Mouse (Mus musculus) adrenal gland, postnatal 36 days (tissue): Measurements from ENCODE around the gene Aqp2. TPM values are rescaled to one million over a fixed set of nuclear protein-coding genes. Genes with fewer than 3 reads are reported as not detected.

Experiments
- DNase-seq, 2 experiments: peaks; one replicate each; pipeline ENCODE4 v3.0.0; 2021; ENCODE audit warnings: mixed read lengths in 1 of 2
- total RNA-seq, 2 experiments: library from RNA; stranded (reverse); gene quantifications; 2 replicates each; pipeline ENCODE4 v1.2.3; 2021

Gene Aqp2
- total RNA-seq, 2 experiments from 2014 or later, result 0.82 to 5.0 TPM

- DNase-seq, result no peak
Observed at GRCm38 (mm10) chr15:99618595-99618994, 39.7 kb downstream of the Aqp2 start.

GRCm38 (mm10) chr15:99619821-99620220 is 41.0 kb downstream of the Aqp2 start:
- no peak for DNase-seq

GRCm38 (mm10) chr15:99622063-99622462 is 43.2 kb downstream of the Aqp2 start:
- no peak for DNase-seq

- DNase-seq, result no peak
Observed at GRCm38 (mm10) chr15:99631618-99632017, 52.8 kb downstream of the Aqp2 start.

Other genes starting within 250 kb of the Aqp2 start
- 10 to 100 TPM; 17.3 to 22.1 TPM for gene Fmnl3, start 208.6 kb upstream of the Aqp2 start, total RNA-seq
- 100 to 1,000 TPM; 506 to 839 TPM for gene Tmbim6, start 186.2 kb upstream of the Aqp2 start, total RNA-seq
- gene Nckap5l, start 121.3 kb upstream of the Aqp2 start, total RNA-seq, result 10 to 100 TPM; 30.4 to 36.0 TPM
- 1 to 10 TPM; 5.3 to 6.6 TPM for gene Bcdin3d, start 104.3 kb upstream of the Aqp2 start, total RNA-seq
- 10 to 100 TPM; 17.8 to 23.5 TPM for gene Faim2, start 50.9 kb upstream of the Aqp2 start, total RNA-seq
- gene Aqp5, start 11.7 kb downstream of the Aqp2 start, total RNA-seq, result 1 to 10 TPM; 1.5 to 3.1 TPM
- gene Aqp6, start 22.3 kb downstream of the Aqp2 start, total RNA-seq, result not detected
- gene Racgap1, start 72.6 kb downstream of the Aqp2 start, total RNA-seq, result 1 to 10 TPM; 7.6 to 7.7 TPM
- under 1 TPM; 0.53 to 0.56 TPM for gene Asic1, start 91.3 kb downstream of the Aqp2 start, total RNA-seq
- gene Smarcd1, start 123.1 kb downstream of the Aqp2 start, total RNA-seq, result 10 to 100 TPM; 40.8 to 51.2 TPM
- gene Gm17349, start 126.4 kb downstream of the Aqp2 start, total RNA-seq, result 10 to 100 TPM; 19.6 to 24.6 TPM
- gene Gpd1, start 138.5 kb downstream of the Aqp2 start, total RNA-seq, result 1,000 to 10,000 TPM in 1 of 2 experiments, 100 to 1,000 TPM in 1; 945 to 1,041 TPM
- gene Cox14, start 146.6 kb downstream of the Aqp2 start, total RNA-seq, result 100 to 1,000 TPM; 227 to 257 TPM
- gene Cers5, start 193.8 kb downstream of the Aqp2 start, total RNA-seq, result 10 to 100 TPM; 49.1 to 56.1 TPM